Mouse (Mus musculus) layer of hippocampus, postnatal 36 days (tissue): ENCODE data around the gene E430018J23Rik. TPM values are rescaled to one million over a fixed set of nuclear protein-coding genes. Genes with fewer than 3 reads are reported as not detected.
"Not testable (repeated sequence)": the region's sequence is repeated elsewhere in the genome, so short reads cannot be mapped to it uniquely, and the experiment has no call there.

Experiments
- DNase-seq, 2 experiments: peaks; one replicate each; pipeline ENCODE4 v3.0.0; 2022
- total RNA-seq, 2 experiments: library from RNA; stranded (reverse); gene quantifications; 2 replicates each; pipeline ENCODE4 v1.2.3; 2021

The E430018J23Rik gene
- total RNA-seq: 1 to 10 TPM; 6.8 to 7.0 TPM

DNA sequence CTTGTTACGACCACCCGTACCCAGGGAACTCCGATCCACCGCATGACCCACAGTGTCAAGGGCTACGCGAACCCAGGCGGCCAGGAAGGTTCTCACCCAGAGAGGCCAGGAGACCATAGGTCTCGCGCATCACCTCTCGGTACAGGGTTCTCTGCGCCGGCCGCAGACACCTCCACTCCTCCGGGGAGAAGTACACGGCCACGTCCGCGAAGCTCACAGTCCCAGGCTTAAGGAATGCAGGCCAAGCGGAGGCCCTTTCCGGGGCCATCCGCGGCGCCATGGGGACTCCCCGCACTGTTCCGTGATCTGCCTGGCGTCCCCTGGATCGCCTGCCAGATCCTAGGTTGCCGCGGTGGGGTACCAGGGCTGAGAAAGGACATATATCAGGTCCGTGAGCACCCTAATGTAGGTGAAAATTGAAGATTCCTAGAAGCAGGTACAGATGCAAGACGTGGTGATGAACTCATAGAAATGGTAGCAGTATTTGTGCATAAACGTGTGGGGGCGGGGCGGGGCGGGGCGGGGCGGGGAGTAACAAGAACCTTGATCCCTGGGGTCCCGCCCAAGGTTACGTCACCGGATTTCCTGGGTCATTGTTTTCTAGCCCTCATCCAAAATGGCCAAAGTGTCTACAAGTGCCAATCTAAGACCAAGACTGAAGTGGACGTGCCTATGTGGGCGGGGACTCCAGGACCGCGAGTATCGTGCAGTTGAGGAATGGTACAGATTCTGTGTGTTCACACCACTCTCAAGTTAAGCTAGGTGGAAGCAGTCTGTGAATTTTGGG lies at the start of gene E430018J23Rik:
Gene E430018J23Rik, minus strand, starts transcription at position 473 of the 787 bp plus-strand sequence.
- DNase-seq: peak; percentile 93

GRCm38 (mm10) chr7:127437724-127438123 lies 44.3 kb upstream of the E430018J23Rik start:
- no peak for DNase-seq

GRCm38 (mm10) chr7:127435206-127435605 lies 41.8 kb upstream of the E430018J23Rik start:
- DNase-seq: no peak

GRCm38 (mm10) chr7:127426354-127426753 lies 32.9 kb upstream of the E430018J23Rik start:
- DNase-seq: no peak

- DNase-seq: no peak
Measured at GRCm38 (mm10) chr7:127425911-127426310, 32.5 kb upstream of the E430018J23Rik start.

- no peak for DNase-seq
Measured at GRCm38 (mm10) chr7:127425291-127425690, 31.9 kb upstream of the E430018J23Rik start.

GRCm38 (mm10) chr7:127422247-127422646 lies 28.8 kb upstream of the E430018J23Rik start:
- DNase-seq: peak; percentile 24 to 37

GRCm38 (mm10) chr7:127421388-127422191 lies 28.2 kb upstream of the E430018J23Rik start, which contains the start of gene Zfp688:
Zfp688 (minus strand) TSS chr7:127422068.
- peak; percentile 93 for DNase-seq

DNA sequence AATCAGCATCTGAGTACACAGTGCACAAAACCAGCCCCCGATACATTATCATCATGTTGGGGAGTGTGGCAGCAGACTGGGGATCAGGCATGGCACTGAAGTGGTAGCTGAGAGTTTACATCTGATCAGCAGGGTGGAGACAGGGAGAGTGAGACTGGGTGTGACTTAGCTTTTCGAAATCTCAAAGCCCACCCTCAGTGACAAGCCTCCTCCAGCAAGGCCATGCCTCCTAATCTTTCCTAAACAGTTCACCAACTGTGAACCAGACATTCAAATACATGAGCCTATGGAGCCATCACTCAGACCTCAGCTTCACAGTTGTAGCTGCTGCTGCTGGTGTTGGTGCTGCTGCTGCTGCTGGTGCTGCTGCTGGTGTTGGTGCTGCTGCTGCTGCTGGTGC lies 18.0 kb upstream of the E430018J23Rik start:
- no peak for DNase-seq

DNA sequence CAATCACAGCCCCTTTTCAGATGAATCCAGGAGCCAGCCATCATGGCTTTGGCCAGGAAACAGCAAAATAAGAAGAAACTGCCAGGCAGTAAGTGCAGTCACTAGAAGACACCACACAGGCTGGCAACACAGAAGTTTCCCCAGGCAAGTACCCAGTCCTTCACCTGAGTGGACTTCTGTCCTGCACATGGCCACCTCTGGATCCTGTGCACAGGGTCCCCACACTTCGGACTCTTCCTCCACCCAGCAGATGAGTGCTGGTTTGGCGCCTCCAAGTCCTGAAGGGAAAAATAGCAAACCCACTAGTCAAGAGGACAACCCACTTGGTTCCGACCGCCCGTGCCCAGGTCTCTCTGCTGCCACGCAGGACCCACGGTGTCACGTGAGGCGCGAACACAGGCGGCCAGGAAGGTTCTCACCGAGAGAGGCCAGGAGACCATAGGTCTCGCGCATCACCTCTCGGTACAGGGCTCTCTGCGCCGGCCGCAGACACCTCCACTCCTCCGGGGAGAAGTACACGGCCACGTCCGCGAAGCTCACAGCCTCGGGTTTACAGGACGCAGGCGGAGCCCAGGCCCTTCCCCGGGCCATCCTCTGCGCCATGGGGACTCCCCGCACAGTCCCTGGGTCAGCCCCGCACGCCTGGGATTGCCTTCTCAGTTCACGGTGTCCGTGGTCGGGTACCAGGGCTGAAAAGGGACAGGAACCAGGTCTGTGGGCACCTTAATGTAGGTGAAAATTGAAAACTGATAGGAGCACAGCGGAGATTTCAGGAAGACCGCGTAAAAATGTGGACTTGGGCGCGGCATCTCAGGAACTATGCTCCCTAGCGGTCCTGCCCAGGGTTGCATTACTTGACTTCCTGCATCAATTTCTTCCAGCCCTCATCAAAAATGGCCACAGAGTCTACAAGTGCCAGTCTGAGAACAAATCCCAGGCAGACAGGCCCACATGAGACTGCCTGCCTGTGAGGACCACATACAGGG lies 12.9 kb upstream of the E430018J23Rik start, which contains the start of gene Zfp764:
Gene Zfp764, minus strand, starts transcription at position 821 of the 986 bp plus-strand sequence.
- DNase-seq: peak; percentile 70 to 77

GRCm38 (mm10) chr7:127404101-127404500 lies 10.7 kb upstream of the E430018J23Rik start:
- not testable (repeated sequence) for DNase-seq

DNA sequence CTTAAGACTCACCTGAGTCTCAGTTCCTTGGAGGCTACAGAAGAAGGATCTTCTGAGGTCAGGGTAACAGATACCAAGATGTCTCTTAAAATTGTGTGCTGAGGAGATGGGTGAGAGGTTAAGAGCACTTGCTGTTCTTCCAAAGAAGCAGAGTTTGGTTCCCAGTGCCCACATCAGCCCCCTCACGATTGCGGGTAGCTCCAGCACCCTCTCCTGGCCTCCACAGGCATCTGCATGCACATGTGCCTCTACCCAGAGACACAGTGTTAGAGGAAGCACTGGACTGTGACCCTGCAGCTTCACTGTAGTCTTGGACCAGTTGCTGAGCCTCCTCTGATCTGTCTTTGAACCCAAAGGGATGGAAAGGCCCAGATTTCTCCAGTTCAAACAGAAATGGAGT lies 9.6 kb upstream of the E430018J23Rik start:
- no peak for DNase-seq

GRCm38 (mm10) chr7:127400355-127400754 lies 6.9 kb upstream of the E430018J23Rik start:
- DNase-seq: no peak

- no peak for DNase-seq
Measured at GRCm38 (mm10) chr7:127393944-127394333, 510 bp upstream of the E430018J23Rik start.

DNA sequence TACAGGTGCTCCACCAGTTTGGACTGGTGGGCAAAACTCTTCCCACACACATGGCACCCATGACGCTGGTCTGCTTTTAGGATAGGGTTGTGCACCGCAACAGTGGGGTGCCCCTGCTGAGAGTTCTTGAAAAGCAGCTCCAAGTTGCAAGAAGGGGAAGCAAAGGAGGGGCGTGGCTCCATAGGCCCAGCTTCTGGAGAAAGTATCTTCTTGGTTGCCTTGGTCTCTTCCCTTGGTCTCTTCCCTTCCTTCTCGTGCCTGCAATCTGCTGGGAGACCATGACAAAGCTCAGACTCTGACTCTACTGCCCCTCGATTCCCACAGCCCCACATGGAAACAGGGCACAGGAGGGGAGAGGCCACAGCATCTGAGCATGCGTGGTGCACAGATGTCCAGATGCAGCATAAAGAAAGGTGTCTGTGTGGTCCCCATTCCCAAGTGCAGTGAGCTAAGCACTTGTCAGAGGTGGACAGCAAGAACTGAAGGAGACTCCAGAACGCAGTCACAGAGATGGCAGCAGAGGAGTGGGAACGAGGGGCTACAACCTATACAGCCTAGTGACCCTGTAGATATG lies 1.1 kb downstream of the E430018J23Rik start:
- DNase-seq: no peak

- DNase-seq: no peak
Measured at GRCm38 (mm10) chr7:127391538-127391937, 1.9 kb downstream of the E430018J23Rik start.

- no peak for DNase-seq
Measured at GRCm38 (mm10) chr7:127390306-127390705, 3.1 kb downstream of the E430018J23Rik start.

GRCm38 (mm10) chr7:127388201-127388600 lies 5.2 kb downstream of the E430018J23Rik start:
- DNase-seq: not testable (repeated sequence)

- peak; percentile 74 to 79 for DNase-seq
Measured at GRCm38 (mm10) chr7:127386641-127387392, 6.6 kb downstream of the E430018J23Rik start, which contains the start of gene 9130019O22Rik. 9130019O22Rik (minus strand) TSS chr7:127387166.

DNA sequence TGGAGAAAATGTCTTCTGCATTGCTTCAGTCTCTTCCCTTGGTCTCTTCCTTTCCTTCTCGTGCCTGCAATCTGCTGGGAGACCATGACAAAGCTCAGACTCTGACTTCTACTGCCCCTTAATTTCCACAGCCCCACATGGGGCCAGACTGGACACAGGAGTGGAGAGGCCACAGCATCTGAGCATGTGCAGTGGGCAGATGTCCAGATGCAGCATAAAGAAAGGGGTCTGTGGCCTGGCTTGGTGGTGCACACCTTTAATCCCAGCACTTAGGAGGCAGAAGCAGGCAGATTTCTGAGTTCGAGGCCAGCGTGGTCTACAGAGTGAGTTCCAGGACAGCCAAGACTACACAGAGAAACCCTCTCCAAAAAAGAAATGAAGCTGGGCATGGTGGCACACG lies 7.9 kb downstream of the E430018J23Rik start:
- not testable (repeated sequence) for DNase-seq
